Mouse (Mus musculus) thymus, adult 2 months (tissue): ENCODE data around the gene Ints3. TPM values are rescaled to one million over a fixed set of nuclear protein-coding genes. Genes with fewer than 3 reads are reported as not detected.

Source experiments
- DNase-seq: peaks from one replicate; pipeline ENCODE4 v3.0.0; 2021
- H3K27ac ChIP-seq: fragments of 200-500 bp; 2 replicates; pipeline ENCODE4 v1.5.1; 2012; ENCODE audit warnings: low read length, control low read depth; ENCODE audit not compliant: control insufficient read depth, insufficient read depth
- H3K27me3 ChIP-seq: fragments of 200-500 bp; 2 replicates; pipeline ENCODE4 v1.6.1; 2012; ENCODE audit warnings: mild to moderate bottlenecking, low read length, moderate library complexity, mixed read lengths; ENCODE audit not compliant: control insufficient read depth, insufficient read depth
- H3K36me3 ChIP-seq: fragments of 200-500 bp; 2 replicates; pipeline ENCODE4 v1.6.1; 2012; ENCODE audit warnings: mild to moderate bottlenecking, low read length, moderate library complexity; ENCODE audit not compliant: control insufficient read depth, insufficient read depth
- H3K4me1 ChIP-seq: fragments of 200-500 bp; replicated peaks from 2 replicates; pipeline ENCODE4 v1.6.1; 2012; ENCODE audit warnings: low read length; ENCODE audit not compliant: control insufficient read depth, insufficient read depth
- H3K4me3 ChIP-seq: fragments of 200-500 bp; 2 replicates; pipeline ENCODE4 v1.5.1; 2012; ENCODE audit warnings: mild to moderate bottlenecking, low read length, control low read depth, moderate library complexity; ENCODE audit not compliant: control insufficient read depth, insufficient read depth
- CTCF ChIP-seq: fragments of 200-500 bp; IDR thresholded peaks from 2 replicates; pipeline ENCODE4 v1.5.1; 2012; ENCODE audit warnings: mild to moderate bottlenecking, control low read depth, low read length, moderate library complexity, borderline replicate concordance; ENCODE audit not compliant: control insufficient read depth, poor library complexity, insufficient read depth; ENCODE audit errors: extremely low read depth
- POLR2A ChIP-seq: fragments of 200-500 bp; IDR thresholded peaks from 2 replicates; pipeline ENCODE4 v1.6.1; 2012; ENCODE audit warnings: mild to moderate bottlenecking, low read length, control low read depth, moderate library complexity; ENCODE audit not compliant: control insufficient read depth, poor library complexity, insufficient read depth; ENCODE audit errors: extremely low read depth
- WGBS: fragments of 180-500 bp; shearing (Covaris S2); methylation state at CpG from one replicate; pipeline ENCODE4 v1.1.7; 2018; 5-methylcytosine and 5-hydroxymethylcytosine counted together
- polyA plus RNA-seq: library from polyadenylated mRNA; depleted of rRNA; stranded (reverse); fragments of >200 nt; gene quantifications from 2 replicates; pipeline ENCODE4 v1.2.3, GENCODE M21; 2012

Ints3 gene
- polyA plus RNA-seq, 1 experiment: 46.2 TPM

- Histone ChIP-seq H3K36me3 (no peaks in the 10 kb centered on the region), H3K27me3 (no peaks in the 10 kb centered on the region), H3K4me3 (no peak overlapping the region), H3K4me1 (no peaks in the 10 kb centered on the region), H3K27ac (no peak overlapping the region)
- DNase-seq: no peak
- TF ChIP-seq POLR2A (no peak), CTCF (no peak)
- WGBS: 88% methylated on average over 1 of the region's 1 CpGs
These were observed 57.2 kb downstream of the Ints3 start for GRCm38 (mm10) chr3:90376247-90376585.

GRCm38 (mm10) chr3:90375562-90376246, 57.7 kb downstream of the Ints3 start:
- no peak overlapping the region for H3K27ac ChIP-seq
- no peaks in the 10 kb centered on the region for H3K27me3 ChIP-seq
- no peaks in the 10 kb centered on the region for H3K36me3 ChIP-seq
- no peak overlapping the region for H3K4me3 ChIP-seq
- no peak for TF ChIP-seq CTCF
- TF ChIP-seq POLR2A: no peak
- 94% methylated on average over 3 of the region's 3 CpGs for WGBS
- H3K4me1 ChIP-seq: no peaks in the 10 kb centered on the region
- DNase-seq: no peak

GRCm38 (mm10) chr3:90374368-90374767, 59.1 kb downstream of the Ints3 start:
- Histone ChIP-seq H3K4me1 (no peaks in the 10 kb centered on the region), H3K27me3 (no peaks in the 10 kb centered on the region), H3K27ac (no peak overlapping the region), H3K36me3 (no peaks in the 10 kb centered on the region), H3K4me3 (no peak overlapping the region)
- 80% methylated on average over 4 of the region's 4 CpGs for WGBS
- no peak for TF ChIP-seq POLR2A
- TF ChIP-seq CTCF: no peak
- DNase-seq: no peak

GRCm38 (mm10) chr3:90373432-90374028, 59.9 kb downstream of the Ints3 start:
- no peak for TF ChIP-seq CTCF
- no peak for TF ChIP-seq POLR2A
- no peak overlapping the region for H3K27ac ChIP-seq
- H3K4me3 ChIP-seq: no peak overlapping the region
- no peaks in the 10 kb centered on the region for H3K36me3 ChIP-seq
- 22% methylated on average over 4 of the region's 4 CpGs for WGBS
- H3K4me1 ChIP-seq: no peaks in the 10 kb centered on the region
- H3K27me3 ChIP-seq: no peaks in the 10 kb centered on the region
- peak; percentile 84 for DNase-seq

- DNase-seq: no peak
- Histone ChIP-seq H3K27ac (no peak overlapping the region), H3K4me3 (no peak overlapping the region), H3K27me3 (no peaks in the 10 kb centered on the region), H3K4me1 (no peaks in the 10 kb centered on the region), H3K36me3 (no peaks in the 10 kb centered on the region)
- TF ChIP-seq POLR2A (no peak), CTCF (no peak)
- WGBS: 71% methylated on average over 5 of the region's 5 CpGs
These were observed 60.6 kb downstream of the Ints3 start for GRCm38 (mm10) chr3:90372817-90373216.

- TF ChIP-seq CTCF (no peak), POLR2A (no peak)
- Histone ChIP-seq H3K27ac (no peak overlapping the region), H3K4me3 (no peak overlapping the region), H3K27me3 (no peaks in the 10 kb centered on the region), H3K36me3 (no peaks in the 10 kb centered on the region), H3K4me1 (no peaks in the 10 kb centered on the region)
- WGBS: 84% methylated on average over 7 of the region's 7 CpGs
- DNase-seq: no peak
These were observed 61.6 kb downstream of the Ints3 start for GRCm38 (mm10) chr3:90371857-90372256.

GRCm38 (mm10) chr3:90369041-90369440, 64.4 kb downstream of the Ints3 start:
- Histone ChIP-seq H3K4me1 (no peaks in the 10 kb centered on the region), H3K27me3 (no peaks in the 10 kb centered on the region), H3K4me3 (no peak overlapping the region), H3K36me3 (no peaks in the 10 kb centered on the region), H3K27ac (no peak overlapping the region)
- TF ChIP-seq POLR2A (no peak), CTCF (no peak)
- no peak for DNase-seq
- 88% methylated on average over 2 of the region's 2 CpGs for WGBS
